24 mouse cellular contexts compared by ENCODE assay signal in the genomic region with DNA sequence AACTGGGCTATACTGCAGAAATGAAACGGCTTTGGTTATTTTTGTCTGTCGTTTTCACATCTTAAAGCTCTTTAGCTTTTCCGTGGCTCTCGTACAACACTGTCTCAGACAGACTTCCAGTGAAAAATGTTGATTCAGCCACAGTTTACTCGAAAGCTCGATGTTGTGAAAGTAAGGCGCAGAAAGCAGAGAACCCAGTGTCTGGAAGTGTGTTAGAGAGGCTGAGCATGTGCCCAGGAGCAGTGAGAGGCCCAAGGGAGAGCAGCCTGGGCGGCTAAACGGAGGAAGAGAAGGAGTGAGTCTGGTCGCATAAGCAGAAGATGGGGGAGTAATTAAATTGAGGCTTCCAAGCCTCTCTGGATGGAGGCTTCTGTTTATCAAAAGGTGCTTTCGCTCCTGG. TPM values are rescaled to one million over a fixed set of nuclear protein-coding genes. Genes with fewer than 3 reads are reported as not detected.
DNase-seq lines count a peak whose midpoint lies in the region; ATAC-seq and TF ChIP-seq lines count a peak whose summit lies in the region.
"Had no signal": no experiment of that assay in that cellular context is flagged by ENCODE, and none has a peak within 500 bp of the region (broad histone marks: within the 10 kb centered on the region; RNA-seq: fewer than 3 reads in every experiment).

No protein-coding gene starts in this region.

- peak; percentile 79 for ATAC-seq in frontal cortex, adult (ENCODE audit: low TSS enrichment)
- ATAC-seq in lung, embryonic 14.5 days (ENCODE audit: insufficient read depth) = no peak
- ATAC-seq in stomach, embryonic 15.5 days (ENCODE audit: insufficient read depth, low FRiP score, low read depth) = no peak
- no peak for ATAC-seq in midbrain, embryonic 15.5 days (replicated peaks)
- ATAC-seq: CD4-positive, CD25-positive, alpha-beta regulatory T cell, adult 4 months; midbrain, embryonic 16.5 days; Patski had no signal

- no peak overlapping the region for H3K4me3 ChIP-seq in lung, embryonic 14.5 days (ENCODE audit: low read depth, low read length)
- H3K4me3 ChIP-seq in stomach, embryonic 15.5 days (replicated peaks) = no peak overlapping the region
- no peak overlapping the region for H3K4me3 ChIP-seq in midbrain, embryonic 15.5 days
- H3K4me3 ChIP-seq: embryonic facial prominence, embryonic 12.5 days; forebrain, embryonic 12.5 days; kidney, embryonic 15.5 days; myocyte; neural tube, embryonic 13.5 days had no signal

- H3K27me3 ChIP-seq in lung, embryonic 14.5 days (ENCODE audit: insufficient read depth, low read length) = no peaks in the 10 kb centered on the region
- no peaks in the 10 kb centered on the region for H3K27me3 ChIP-seq in stomach, embryonic 15.5 days (replicated peaks)
- no peaks in the 10 kb centered on the region for H3K27me3 ChIP-seq in midbrain, embryonic 15.5 days (replicated peaks)
- H3K27me3 ChIP-seq: embryonic facial prominence, embryonic 12.5 days; forebrain, embryonic 12.5 days; kidney, embryonic 15.5 days; neural tube, embryonic 13.5 days; Patski had no signal

- H3K9me3 ChIP-seq in lung, embryonic 14.5 days (ENCODE audit: low read depth, low read length) = no peaks in the 10 kb centered on the region
- no peaks in the 10 kb centered on the region for H3K9me3 ChIP-seq in stomach, embryonic 15.5 days
- no peaks in the 10 kb centered on the region for H3K9me3 ChIP-seq in midbrain, embryonic 15.5 days
- H3K9me3 ChIP-seq: embryonic facial prominence, embryonic 12.5 days; forebrain, embryonic 12.5 days; kidney, embryonic 15.5 days; neural tube, embryonic 13.5 days had no signal

- 0 out of 2 replicates have a peak overlapping the region, but pooled peaks have one; percentile 8 for H3K4me2 ChIP-seq in lung, embryonic 14.5 days
- peak overlapping the region; percentile 30 for H3K4me2 ChIP-seq in stomach, embryonic 15.5 days
- H3K4me2 ChIP-seq in midbrain, embryonic 15.5 days = no peak overlapping the region
- H3K4me2 ChIP-seq: embryonic facial prominence, embryonic 12.5 days; forebrain, embryonic 12.5 days; hindbrain, embryonic 14.5 days; kidney, embryonic 15.5 days; neural tube, embryonic 13.5 days had no signal

- no peak overlapping the region for H3K9ac ChIP-seq in lung, embryonic 14.5 days
- no peak overlapping the region for H3K9ac ChIP-seq in stomach, embryonic 15.5 days
- H3K9ac ChIP-seq in midbrain, embryonic 15.5 days = no peak overlapping the region
- H3K9ac ChIP-seq: embryonic facial prominence, embryonic 12.5 days; forebrain, embryonic 12.5 days; hindbrain, embryonic 14.5 days; kidney, embryonic 15.5 days; neural tube, embryonic 13.5 days had no signal

- no peak overlapping the region for H3K27ac ChIP-seq in lung, embryonic 14.5 days (ENCODE audit: low read depth)
- peak overlapping the region; percentile 54; the same call in 1 of the 2 replicates for H3K27ac ChIP-seq in stomach, embryonic 15.5 days
- H3K27ac ChIP-seq in midbrain, embryonic 15.5 days = no peak overlapping the region
- H3K27ac ChIP-seq: embryonic facial prominence, embryonic 12.5 days; forebrain, embryonic 12.5 days; hindbrain, embryonic 14.5 days; kidney, embryonic 15.5 days had no signal

- H3K4me1 ChIP-seq in lung, embryonic 14.5 days (ENCODE audit: insufficient read depth) = peaks cover 10% of the 10 kb centered on the region; the same call in 1 of the 2 replicates
- H3K4me1 ChIP-seq in stomach, embryonic 15.5 days = peaks cover 6% of the 10 kb centered on the region; the same call in 1 of the 2 replicates
- peaks cover 21% of the 10 kb centered on the region for H3K4me1 ChIP-seq in midbrain, embryonic 15.5 days

- no peak for DNase-seq in frontal cortex, postnatal 14 days (ENCODE audit: low spot score in 2 of 2)
- no peak for DNase-seq in lung, embryonic 14.5 days
- DNase-seq in lung, adult 18-20 months = no peak
- DNase-seq in brain, adult 2 months (ENCODE audit: low read depth, low spot score) = peak; percentile 56
- no peak for DNase-seq in ovary, postnatal 14 days (ENCODE audit: low spot score)
- DNase-seq: cerebellum, adult 18-20 months; gastrocnemius, postnatal 14 days; heart, adult 18-20 months; heart, postnatal 36 days; kidney, adult 11 months; lung, postnatal 36 days; thymus, postnatal 25 days had no signal

- H3K36me3 ChIP-seq in lung, embryonic 14.5 days (ENCODE audit: insufficient read depth) = no peaks in the 10 kb centered on the region
- no peaks in the 10 kb centered on the region for H3K36me3 ChIP-seq in stomach, embryonic 15.5 days
- H3K36me3 ChIP-seq in midbrain, embryonic 15.5 days (replicated peaks) = no peaks in the 10 kb centered on the region
- H3K36me3 ChIP-seq: embryonic facial prominence, embryonic 12.5 days; forebrain, embryonic 12.5 days; kidney, embryonic 15.5 days; neural tube, embryonic 13.5 days had no signal

- TF ChIP-seq CTCF in lung, embryonic 14.5 days (IDR thresholded peaks at IDR 0.05; ENCODE audit: low read depth) = no peak

- 52% methylated on average over 11 of the region's 11 CpGs for WGBS in lung, embryonic 14.5 days
- 36% methylated on average over 11 of the region's 11 CpGs for WGBS in stomach, embryonic 15.5 days
- WGBS in midbrain, embryonic 15.5 days = 76% methylated on average over 11 of the region's 11 CpGs

RNA-seq across cellular contexts. Expression of gene Dock4, which starts 50.6 kb away (rescaled TPM):
- polyA plus RNA-seq in lung, embryonic 14.5 days (2014; fragmentation: Nextera tagmentation; extraction: Ambion mirVana) = 24.2 and 28.9 TPM in 2 replicates
- 7.8 and 7.9 TPM in 2 replicates for polyA plus RNA-seq in stomach, embryonic 15.5 days (2015; fragmentation: Nextera tagmentation; extraction: Ambion mirVana)
- polyA plus RNA-seq in midbrain, embryonic 15.5 days (2015; fragmentation: Nextera tagmentation; extraction: Ambion mirVana) = 37.7 and 42.0 TPM in 2 replicates

RNA-seq across cellular contexts. Expression of gene Zfp277, which starts 50.7 kb away (rescaled TPM):
- 45.5 and 46.7 TPM in 2 replicates for polyA plus RNA-seq in lung, embryonic 14.5 days (2014; fragmentation: Nextera tagmentation; extraction: Ambion mirVana)
- 32.4 and 34.2 TPM in 2 replicates for polyA plus RNA-seq in stomach, embryonic 15.5 days (2015; fragmentation: Nextera tagmentation; extraction: Ambion mirVana)
- 26.6 and 26.9 TPM in 2 replicates for polyA plus RNA-seq in midbrain, embryonic 15.5 days (2015; fragmentation: Nextera tagmentation; extraction: Ambion mirVana)
